Mouse (Mus musculus): Measurements from ENCODE around the gene Phc2. TPM values are rescaled to one million over a fixed set of nuclear protein-coding genes. Genes with fewer than 3 reads are reported as not detected.

Phc2 gene
- polyA plus RNA-seq, 1 experiment from 2014 or later: 27.1 TPM

Other genes starting within 250 kb of the Phc2 start
- 3.2 and 3.3 TPM in 2 replicates for gene Zscan20, start 44.6 kb upstream of the Phc2 start, polyA plus RNA-seq (2014; fragmentation: Nextera tagmentation; extraction: Ambion mirVana)
- gene Tlr12, start 36.1 kb upstream of the Phc2 start, polyA plus RNA-seq (2014; fragmentation: Nextera tagmentation; extraction: Ambion mirVana): 0.65 and 1.2 TPM in 2 replicates
- gene A3galt2, start 100.7 kb downstream of the Phc2 start, polyA plus RNA-seq (2014; fragmentation: Nextera tagmentation; extraction: Ambion mirVana): 0.16 and 0.35 TPM in 2 replicates
- gene Zfp362, start 151.3 kb downstream of the Phc2 start, polyA plus RNA-seq (2014; fragmentation: Nextera tagmentation; extraction: Ambion mirVana): 30.5 and 31.3 TPM in 2 replicates
- 6.5 and 6.6 TPM in 2 replicates for gene Trim62, start 228.9 kb downstream of the Phc2 start, polyA plus RNA-seq (2014; fragmentation: Nextera tagmentation; extraction: Ambion mirVana)